Mouse (Mus musculus) brain, embryonic 14.5 days (tissue): ENCODE results near the gene Nectin2.

Experiments
- CTCF ChIP-seq: fragments of 200-500 bp; IDR thresholded peaks from 2 replicates; pipeline ENCODE4 v1.5.1; 2012; ENCODE audit warnings: inconsistent platforms, mild to moderate bottlenecking, moderate library complexity, borderline replicate concordance; ENCODE audit not compliant: insufficient read depth, insufficient read length; ENCODE audit errors: extremely low read depth
- POLR2A ChIP-seq: fragments of 200-500 bp; IDR thresholded peaks from 2 replicates; pipeline ENCODE4 v1.6.1; 2012; ENCODE audit warnings: mild to moderate bottlenecking, inconsistent platforms, borderline replicate concordance; ENCODE audit not compliant: poor library complexity, insufficient read depth, insufficient read length, severe bottlenecking; ENCODE audit errors: extremely low read depth

DNA sequence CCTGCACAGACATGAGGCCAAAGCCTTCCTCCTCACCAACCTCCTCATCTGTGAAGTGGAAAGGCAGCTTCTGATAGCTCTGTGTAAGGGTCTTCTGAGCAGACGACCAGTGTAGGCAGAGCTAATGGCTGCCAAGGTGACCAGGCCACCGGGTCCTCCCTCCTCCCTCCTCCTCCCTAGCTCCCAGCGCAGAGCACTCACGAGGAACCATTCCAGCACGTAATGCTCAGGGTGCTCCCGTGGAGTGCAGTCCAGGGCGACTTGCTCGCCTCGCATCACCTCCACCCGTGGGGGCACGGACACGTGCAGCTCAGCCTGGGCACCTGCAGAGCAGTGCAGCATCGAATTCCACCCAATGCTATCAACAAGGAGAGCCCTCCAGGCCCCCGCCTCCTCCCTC is 18.0 kb upstream of the Nectin2 start:
- no peak for TF ChIP-seq CTCF
- TF ChIP-seq POLR2A, result no peak
